Mouse (Mus musculus): Measurements from ENCODE around the gene Frs3.
"Not testable (repeated sequence)": the region's sequence is repeated elsewhere in the genome, so short reads cannot be mapped to it uniquely, and the experiment has no call there.

Gene Frs3

GRCm38 (mm10) chr17:47688608-47689575 is at the start of gene Frs3:
TSS of gene Frs3 (plus strand) at chr17:47689030.
- in situ Hi-C loops (cut with MboI), result loop anchor here (5.0 kb wide), 1 partner anchor 77 kb away; the partner anchor contains the start of genes Bysl, Gm20517 and Med20

- in situ Hi-C loops (cut with MboI), result no loop called here
These were observed 45.8 kb upstream of the Frs3 start for GRCm38 (mm10) chr17:47642992-47643391.

DNA sequence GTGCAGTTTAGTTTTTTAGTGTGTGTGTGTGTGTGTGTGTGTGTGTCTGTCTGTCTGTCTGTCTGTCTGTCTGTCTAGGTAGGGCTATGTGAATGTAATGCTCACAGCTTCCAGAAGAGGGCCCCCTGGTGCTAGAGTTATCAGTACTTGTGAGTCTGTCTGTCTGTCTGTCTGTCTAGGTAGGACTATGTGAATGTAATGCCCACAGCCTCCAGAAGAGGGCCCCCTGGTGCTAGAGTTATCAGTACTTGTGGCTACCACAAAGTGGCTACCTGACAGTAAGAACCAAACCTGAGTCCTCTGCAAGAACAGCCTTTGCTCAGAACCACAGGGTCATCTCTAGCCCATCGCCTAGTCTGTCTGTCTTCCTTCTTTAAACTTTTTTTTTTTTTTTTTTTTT is 42.1 kb upstream of the Frs3 start:
- in situ Hi-C loops (cut with MboI), result no loop called here

GRCm38 (mm10) chr17:47648966-47649365 is 39.9 kb upstream of the Frs3 start:
- in situ Hi-C loops (cut with MboI), result no loop called here

DNA sequence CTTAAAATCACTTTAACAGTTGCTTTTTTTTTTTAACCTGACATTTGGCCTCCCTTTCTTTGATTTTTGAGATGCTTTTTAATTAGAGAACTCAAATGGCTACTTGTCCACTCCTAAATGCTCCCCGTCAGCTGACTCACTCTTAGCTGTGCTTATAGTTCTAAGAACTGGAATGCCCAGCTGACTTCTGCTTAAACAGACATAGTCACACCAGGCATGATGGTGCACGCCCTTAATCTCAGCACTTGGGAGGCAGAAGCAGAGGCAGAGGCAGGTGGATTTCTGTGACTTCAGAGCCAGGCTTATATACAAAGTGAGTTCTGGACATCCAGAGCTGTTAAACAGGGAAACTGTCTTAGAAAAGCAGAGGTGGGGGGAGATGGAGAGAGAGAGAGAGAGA is 36.9 kb upstream of the Frs3 start:
- in situ Hi-C loops (cut with MboI), result no loop called here

GRCm38 (mm10) chr17:47654346-47654745 is 34.5 kb upstream of the Frs3 start:
- in situ Hi-C loops (cut with MboI), result not testable (repeated sequence)

DNA sequence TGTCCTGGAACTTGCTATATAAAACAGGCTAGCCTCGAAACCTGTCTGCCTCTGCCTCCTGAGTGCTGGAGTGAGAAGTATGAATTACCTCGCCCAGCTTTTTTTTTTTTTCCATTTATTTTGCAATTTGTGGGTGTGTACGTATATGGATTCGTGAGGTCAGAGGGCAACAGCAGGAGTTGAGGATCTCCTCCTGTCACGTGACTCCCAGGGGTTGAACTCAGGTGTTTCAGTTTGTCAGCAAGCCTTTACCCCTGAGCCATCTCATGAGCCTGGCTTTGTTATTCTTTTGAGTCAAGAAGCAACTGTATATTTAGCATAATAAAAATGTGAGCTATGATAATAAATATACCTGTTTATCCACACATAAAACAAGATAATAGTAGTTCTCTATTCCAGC is 33.1 kb upstream of the Frs3 start:
- in situ Hi-C loops (cut with MboI), result no loop called here

- in situ Hi-C loops (cut with MboI), result no loop called here
These were observed 30.9 kb upstream of the Frs3 start for GRCm38 (mm10) chr17:47657901-47658300.

DNA sequence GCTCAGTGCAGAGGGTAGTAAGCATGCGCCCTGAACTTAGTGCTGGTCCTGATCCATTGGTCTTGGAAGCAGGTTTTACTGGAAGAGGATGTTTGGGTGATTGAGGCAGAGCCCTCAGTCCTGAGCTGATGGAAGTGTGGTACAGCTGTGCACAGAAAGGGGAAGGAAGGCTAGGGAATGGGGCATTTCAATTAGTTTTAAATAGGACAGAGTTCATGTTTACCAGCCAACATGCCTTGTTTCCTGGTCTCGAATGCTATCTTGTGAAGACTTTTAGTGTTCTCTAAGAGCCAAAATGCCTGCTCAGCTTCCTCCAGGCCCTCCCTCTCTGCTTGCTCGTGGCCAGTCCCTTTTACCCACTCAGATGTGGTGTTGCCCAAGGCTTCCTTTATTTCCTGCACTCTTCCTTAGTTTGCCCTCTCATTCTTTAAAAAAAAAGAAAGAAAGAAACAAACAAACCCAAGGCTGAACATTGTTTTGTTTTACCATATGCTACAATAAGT is 30.0 kb upstream of the Frs3 start:
- in situ Hi-C loops (cut with MboI), result no loop called here

GRCm38 (mm10) chr17:47663009-47663713 is 25.7 kb upstream of the Frs3 start:
- in situ Hi-C loops (cut with MboI), result no loop called here

DNA sequence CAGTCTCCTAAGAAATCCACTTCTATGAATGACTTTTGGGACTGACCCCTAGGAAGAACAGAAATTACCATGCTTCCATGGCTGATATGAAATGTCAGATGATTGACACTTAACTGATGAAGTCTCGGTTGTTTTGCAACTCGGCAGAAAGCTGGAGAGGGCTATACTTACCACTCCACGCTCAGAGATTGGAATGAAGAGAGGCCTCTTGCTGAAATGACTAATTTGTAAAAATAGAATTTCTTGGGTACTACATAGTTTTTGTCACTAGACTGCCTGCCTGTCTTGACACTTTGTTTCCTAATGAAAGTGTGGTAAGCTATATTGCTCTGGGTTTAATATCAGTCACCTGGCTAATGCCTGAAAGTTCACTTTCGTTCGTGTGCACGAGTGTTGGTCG is 24.4 kb upstream of the Frs3 start:
- in situ Hi-C loops (cut with MboI), result no loop called here

GRCm38 (mm10) chr17:47669166-47669565 is 19.7 kb upstream of the Frs3 start:
- in situ Hi-C loops (cut with MboI), result no loop called here

- in situ Hi-C loops (cut with MboI), result no loop called here
These were observed 16.9 kb upstream of the Frs3 start for GRCm38 (mm10) chr17:47671988-47672310.

- in situ Hi-C loops (cut with MboI), result no loop called here
These were observed 16.3 kb upstream of the Frs3 start for GRCm38 (mm10) chr17:47672311-47673111.

DNA sequence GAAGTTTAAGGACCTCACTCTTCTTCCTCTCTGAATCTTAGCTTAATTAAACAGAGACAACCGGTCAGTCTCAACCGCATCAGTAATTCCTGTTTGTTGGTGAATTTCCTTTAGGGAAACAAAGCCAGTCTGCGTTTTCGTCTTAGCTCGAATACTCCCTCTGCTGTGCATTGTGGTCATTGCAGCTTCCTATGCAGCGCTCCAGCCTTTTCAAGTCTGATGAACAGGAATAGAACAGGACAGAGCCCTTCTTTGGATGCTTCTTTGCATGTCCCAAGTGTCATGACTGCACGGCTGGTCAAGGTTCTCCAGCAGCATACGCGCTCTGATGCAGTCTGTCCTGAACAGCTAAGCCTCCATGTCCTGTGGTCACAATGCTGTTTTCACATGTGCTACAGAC is 12.2 kb upstream of the Frs3 start:
- in situ Hi-C loops (cut with MboI), result no loop called here

DNA sequence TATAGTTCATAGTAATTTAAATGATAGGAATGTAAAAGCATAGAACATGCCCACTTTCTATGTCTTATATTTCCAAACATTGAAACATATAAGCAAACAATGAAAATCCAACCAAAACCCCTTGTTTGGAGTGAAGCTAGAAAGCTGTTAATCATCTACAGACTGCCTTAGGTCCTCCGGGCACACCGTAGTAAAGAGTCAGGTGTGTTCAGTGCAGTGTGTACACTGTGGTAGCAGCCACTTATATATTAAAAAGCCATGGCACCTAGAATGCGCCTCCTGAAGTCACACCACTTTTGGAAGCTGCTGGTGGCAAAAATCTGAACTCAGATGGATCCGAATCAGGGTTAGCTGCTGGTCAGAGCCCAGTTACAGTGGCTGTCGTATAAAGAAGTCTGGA is 10.6 kb upstream of the Frs3 start:
- in situ Hi-C loops (cut with MboI), result no loop called here

GRCm38 (mm10) chr17:47678702-47679101 is 10.1 kb upstream of the Frs3 start:
- in situ Hi-C loops (cut with MboI), result no loop called here

DNA sequence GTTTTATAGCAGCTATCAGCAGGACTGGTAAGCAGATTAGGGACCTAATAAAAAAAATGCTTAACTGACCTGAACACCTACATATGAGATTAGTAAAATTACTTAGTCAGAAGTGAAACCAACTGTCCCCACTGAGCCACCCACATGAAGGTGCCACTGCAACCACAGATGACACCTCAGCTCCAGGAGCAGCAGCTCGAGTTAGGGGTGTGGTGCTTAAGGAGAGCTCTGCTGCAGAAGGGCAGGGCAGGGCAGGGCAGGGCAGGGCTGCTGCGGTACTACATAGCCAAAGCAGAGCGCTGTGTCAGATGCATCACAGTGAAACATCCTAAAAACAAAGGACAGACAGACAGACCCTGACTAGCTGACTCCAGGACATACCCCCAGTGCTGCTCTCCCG is 6.0 kb upstream of the Frs3 start:
- in situ Hi-C loops (cut with MboI), result no loop called here

GRCm38 (mm10) chr17:47687409-47688343 is 1.2 kb upstream of the Frs3 start:
- in situ Hi-C loops (cut with MboI), result loop anchor here (5.0 kb wide), 1 partner anchor 75 kb away; the partner anchor contains the start of genes Bysl, Gm20517 and Med20

DNA sequence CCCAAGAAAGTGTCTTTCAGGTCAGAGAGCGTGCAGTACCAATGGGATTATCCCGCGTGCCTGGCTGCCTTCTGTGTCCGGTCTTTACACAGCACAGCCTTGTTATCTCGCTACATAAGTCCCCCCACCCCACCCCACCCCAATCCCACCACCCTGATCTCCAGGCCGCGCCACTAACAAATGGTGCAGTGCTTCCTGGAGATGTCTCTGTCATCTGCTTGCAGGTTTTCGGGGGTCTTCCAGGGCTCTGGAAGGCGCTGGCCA is 554 bp upstream of the Frs3 start, which contains the start of gene Tomm6:
TSS of gene Tomm6 (minus strand) at position 43 of the 264 bp plus-strand sequence.
- in situ Hi-C loops (cut with MboI), result loop anchor here (5.0 kb wide), 1 partner anchor 76 kb away; the partner anchor contains the start of genes Bysl, Gm20517 and Med20

GRCm38 (mm10) chr17:47689894-47690293 is 1.1 kb downstream of the Frs3 start:
- in situ Hi-C loops (cut with MboI), result loop anchor here (5.0 kb wide), 1 partner anchor 78 kb away; the partner anchor contains the start of genes Bysl, Gm20517 and Med20
